In genomic region chr16:44558471-44559329, GRCm38 (mm10) we compare ENCODE assay signal across 7 mouse cellular contexts. TPM values are rescaled to one million over a fixed set of nuclear protein-coding genes. Genes with fewer than 3 reads are reported as not detected.
DNase-seq lines count a peak whose midpoint lies in the region; ATAC-seq lines count a peak whose summit lies in the region.

Boc (minus strand) TSS chr16:44558897.

- no peaks in the 10 kb centered on the region for H3K9me3 ChIP-seq in intestine, embryonic 16.5 days (ENCODE audit: control insufficient read depth, low read length)
- no peaks in the 10 kb centered on the region for H3K9me3 ChIP-seq in limb, embryonic 10.5 days (replicated peaks)
- no peaks in the 10 kb centered on the region for H3K9me3 ChIP-seq in midbrain, embryonic 10.5 days (replicated peaks)

- H3K4me3 ChIP-seq in intestine, embryonic 16.5 days (ENCODE audit: low read length), result peak within 1 kb of the TSS; percentile 82
- H3K4me3 ChIP-seq in limb, embryonic 10.5 days, result peak within 1 kb of the TSS; percentile 92
- H3K4me3 ChIP-seq in midbrain, embryonic 10.5 days, result peak within 1 kb of the TSS; percentile 78

- DNase-seq in adrenal gland, postnatal 25 days, result peak; percentile 76
- peak; percentile 86 for DNase-seq in embryo, embryonic 9.5 days (ENCODE audit: extremely low spot score)
- peak; percentile 84 for DNase-seq in limb, embryonic 10.5 days (ENCODE audit: low spot score)
- DNase-seq in midbrain, embryonic 10.5 days (ENCODE audit: low spot score), result peak; percentile 80
- DNase-seq in right cerebral cortex, postnatal 4 days, result peak; percentile 46

- H3K4me2 ChIP-seq in intestine, embryonic 16.5 days (ENCODE audit: low read depth, low read length), result peak within 1 kb of the TSS; percentile 93

- no peaks in the 10 kb centered on the region for H3K27me3 ChIP-seq in intestine, embryonic 16.5 days (replicated peaks; ENCODE audit: control insufficient read depth, insufficient read depth, low read length)
- no peaks in the 10 kb centered on the region for H3K27me3 ChIP-seq in limb, embryonic 10.5 days (ENCODE audit: low read depth, poor library complexity, severe bottlenecking)
- H3K27me3 ChIP-seq in midbrain, embryonic 10.5 days (ENCODE audit: low read depth, poor library complexity, severe bottlenecking), result no peaks in the 10 kb centered on the region

- WGBS in intestine, embryonic 16.5 days, result under 1% methylated on average over 46 of the region's 46 CpGs
- WGBS in limb, embryonic 10.5 days, result under 1% methylated on average over 46 of the region's 46 CpGs
- under 1% methylated on average over 42 of the region's 46 CpGs for WGBS in midbrain, embryonic 10.5 days

- H3K36me3 ChIP-seq in intestine, embryonic 16.5 days (ENCODE audit: control insufficient read depth, insufficient read depth, low read length), result no peaks in the 10 kb centered on the region
- peaks cover 4% of the 10 kb centered on the region for H3K36me3 ChIP-seq in limb, embryonic 10.5 days
- H3K36me3 ChIP-seq in midbrain, embryonic 10.5 days, result peaks cover 9% of the 10 kb centered on the region

- peak within 1 kb of the TSS; percentile 90 for H3K27ac ChIP-seq in intestine, embryonic 16.5 days (ENCODE audit: low read length)
- H3K27ac ChIP-seq in limb, embryonic 10.5 days, result peak within 1 kb of the TSS; percentile 99
- H3K27ac ChIP-seq in midbrain, embryonic 10.5 days (replicated peaks), result peak within 1 kb of the TSS; percentile 99

- peak; percentile 79 for ATAC-seq in granulocyte monocyte progenitor cell, adult 5-6 weeks (replicated peaks; ENCODE audit: poor library complexity, severe bottlenecking)
- ATAC-seq in intestine, embryonic 16.5 days, result peak; percentile 71

- H3K4me1 ChIP-seq in intestine, embryonic 16.5 days (ENCODE audit: control insufficient read depth, insufficient read depth, low read length), result no peaks in the 10 kb centered on the region; the same call in none of the 2 replicates
- H3K4me1 ChIP-seq in limb, embryonic 10.5 days, result peaks cover 47% of the 10 kb centered on the region
- H3K4me1 ChIP-seq in midbrain, embryonic 10.5 days, result peaks cover 66% of the 10 kb centered on the region

- peak within 1 kb of the TSS; percentile 87 for H3K9ac ChIP-seq in intestine, embryonic 16.5 days (ENCODE audit: low read depth, low read length)

RNA-seq across cellular contexts. Expression of gene Boc, which starts in this region (rescaled TPM):
- total RNA-seq in adrenal gland, postnatal 25 days (2021), result 55.9 and 68.4 TPM in 2 replicates
- total RNA-seq in granulocyte monocyte progenitor cell, adult 5-6 weeks (2014; fragmentation: Nextera tagmentation), result 0.30 TPM in 1 of 2 replicates, not detected in the other
- 0.05 and 0.47 TPM in 2 replicates for total RNA-seq in granulocyte monocyte progenitor cell, adult 5-6 weeks (2017)
- polyA plus RNA-seq in intestine, embryonic 16.5 days (2015; fragmentation: Nextera tagmentation; extraction: Ambion mirVana), result 8.3 and 8.8 TPM in 2 replicates
- polyA plus RNA-seq in limb, embryonic 10.5 days (2016; fragmentation: Nextera tagmentation; extraction: Ambion mirVana), result 20.0 and 38.3 TPM in 2 replicates
- 30.8 and 37.1 TPM in 2 replicates for polyA plus RNA-seq in midbrain, embryonic 10.5 days (2016; fragmentation: Nextera tagmentation; extraction: Ambion mirVana)

Comparison
In these comparisons a context has a peak if more than half of its experiments do, and no peak if none do; other contexts are left out.
1. Peak in every context shown above with its lines: DNase-seq, ATAC-seq, H3K4me3 ChIP-seq and H3K27ac ChIP-seq.
2. RNA of gene Boc (total RNA-seq): 55.9 to 68.4 TPM in adrenal gland, postnatal 25 days; 0.05 to 0.47 TPM in granulocyte monocyte progenitor cell, adult 5-6 weeks; every median in the first group is over 10 times any median in the second.
3. Peak in ATAC-seq in granulocyte monocyte progenitor cell, adult 5-6 weeks; RNA of the gene not detected or under 1 TPM.